Mouse (Mus musculus): ENCODE data around the gene Cnga1.
"Not testable (repeated sequence)": the region's sequence is repeated elsewhere in the genome, so short reads cannot be mapped to it uniquely, and the experiment has no call there.

Gene Cnga1

GRCm38 (mm10) chr5:72640072-72640471, 4.0 kb downstream of the Cnga1 start:
- no peak for DNase-seq (ENCODE audit: low spot score)

- DNase-seq (ENCODE audit: low spot score): no peak
Measured at GRCm38 (mm10) chr5:72636576-72636975, 7.5 kb downstream of the Cnga1 start.

- DNase-seq (ENCODE audit: low spot score): no peak
Measured at GRCm38 (mm10) chr5:72636122-72636521, 8.0 kb downstream of the Cnga1 start.

GRCm38 (mm10) chr5:72634791-72635271, 9.2 kb downstream of the Cnga1 start:
- no peak for DNase-seq (ENCODE audit: low spot score)

- no peak for DNase-seq (ENCODE audit: low spot score)
Measured at GRCm38 (mm10) chr5:72630026-72630425, 14.0 kb downstream of the Cnga1 start.

- DNase-seq (ENCODE audit: low spot score): no peak
Measured at GRCm38 (mm10) chr5:72621022-72621421, 23.1 kb downstream of the Cnga1 start.

GRCm38 (mm10) chr5:72617413-72617812, 26.7 kb downstream of the Cnga1 start:
- no peak for DNase-seq (ENCODE audit: low spot score)

- DNase-seq (ENCODE audit: low spot score): no peak
Measured at GRCm38 (mm10) chr5:72603138-72603537, 40.9 kb downstream of the Cnga1 start.

- peak; percentile 44 for DNase-seq (ENCODE audit: low spot score)
Measured at GRCm38 (mm10) chr5:72601006-72601405, 43.1 kb downstream of the Cnga1 start.

- DNase-seq (ENCODE audit: low spot score): no peak
Measured at GRCm38 (mm10) chr5:72587192-72587681, 56.8 kb downstream of the Cnga1 start, which contains the start of gene Gm5868. Gm5868 (minus strand) TSS chr5:72587551.

GRCm38 (mm10) chr5:72586667-72587191, 57.3 kb downstream of the Cnga1 start:
- DNase-seq (ENCODE audit: low spot score): not testable (repeated sequence)

GRCm38 (mm10) chr5:72586122-72586521, 58.0 kb downstream of the Cnga1 start:
- DNase-seq (ENCODE audit: low spot score): not testable (repeated sequence)

- DNase-seq (ENCODE audit: low spot score): not testable (repeated sequence)
Measured at GRCm38 (mm10) chr5:72580970-72581332, 63.1 kb downstream of the Cnga1 start, which contains the start of gene Zar1. Zar1 (minus strand) TSS chr5:72581254.

- DNase-seq (ENCODE audit: low spot score): peak; percentile 7
Measured at GRCm38 (mm10) chr5:72580088-72580969, 63.7 kb downstream of the Cnga1 start.

- not testable (repeated sequence) for DNase-seq (ENCODE audit: low spot score)
Measured at GRCm38 (mm10) chr5:72579599-72579998, 64.5 kb downstream of the Cnga1 start.

GRCm38 (mm10) chr5:72565621-72566020, 78.5 kb downstream of the Cnga1 start:
- no peak for DNase-seq (ENCODE audit: low spot score)

GRCm38 (mm10) chr5:72563183-72563582, 80.9 kb downstream of the Cnga1 start:
- DNase-seq (ENCODE audit: low spot score): not testable (repeated sequence)

- no peak for DNase-seq (ENCODE audit: low spot score)
Measured at GRCm38 (mm10) chr5:72560976-72561628, 83.0 kb downstream of the Cnga1 start.

GRCm38 (mm10) chr5:72559544-72560049, 84.5 kb downstream of the Cnga1 start, which contains the start of gene Nfxl1:
Nfxl1 (minus strand) TSS chr5:72559684.
- DNase-seq (ENCODE audit: low spot score): peak; percentile 95

- DNase-seq (ENCODE audit: low spot score): peak; percentile 39
Measured at GRCm38 (mm10) chr5:72558716-72559526, 85.2 kb downstream of the Cnga1 start.

- no peak for DNase-seq (ENCODE audit: low spot score)
Measured at GRCm38 (mm10) chr5:72556245-72556644, 87.8 kb downstream of the Cnga1 start.

All from urinary bladder, postnatal 25 days (tissue).